In the genomic region with DNA sequence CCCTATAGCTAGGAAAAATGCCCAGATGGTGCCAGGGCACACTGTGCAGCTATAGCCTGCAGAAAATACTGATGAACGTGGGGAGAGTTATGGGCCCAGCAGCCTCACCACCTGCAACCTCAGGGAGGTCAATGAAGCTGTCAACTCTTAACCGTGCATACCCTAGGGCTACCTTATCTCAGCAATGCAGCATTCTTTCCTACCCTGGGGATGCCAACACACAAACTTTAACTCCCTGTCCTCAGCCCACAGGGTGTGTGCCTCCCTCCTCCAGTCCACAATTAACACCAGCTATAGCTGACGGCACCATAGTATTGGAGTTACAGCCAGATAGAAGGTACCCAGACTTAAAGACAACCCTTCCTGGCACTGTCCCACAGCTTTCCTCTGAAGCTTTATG, we compare ENCODE assay signal across 14 mouse cellular contexts. TPM values are rescaled to one million over a fixed set of nuclear protein-coding genes. Genes with fewer than 3 reads are reported as not detected.
DNase-seq lines count a peak whose midpoint lies in the region; ATAC-seq and TF ChIP-seq lines count a peak whose summit lies in the region.
"Had no signal": no experiment of that assay in that cellular context is flagged by ENCODE, and none has a peak within 500 bp of the region (broad histone marks: within the 10 kb centered on the region; RNA-seq: fewer than 3 reads in every experiment).

No protein-coding gene starts in this region.

- no peak for TF ChIP-seq CTCF in kidney, adult 2 months (conservative IDR thresholded peaks at IDR 0.05; ENCODE audit: insufficient read depth, insufficient read length, low read depth, low read length)

- no peak for TF ChIP-seq POLR2A in kidney, adult 2 months (IDR thresholded peaks at IDR 0.05; ENCODE audit: low read depth, low read length)

- H3K36me3 ChIP-seq in heart, embryonic 11.5 days (ENCODE audit: control insufficient read depth, insufficient read depth, low read length): peaks cover 4% of the 10 kb centered on the region; the same call in 1 of the 2 replicates
- H3K36me3 ChIP-seq in heart, embryonic 15.5 days: no peaks in the 10 kb centered on the region; the same call in 1 of the 2 replicates
- H3K36me3 ChIP-seq in liver, embryonic 13.5 days: peaks cover 69% of the 10 kb centered on the region
- no peaks in the 10 kb centered on the region for H3K36me3 ChIP-seq in kidney, adult 2 months (ENCODE audit: control insufficient read depth, insufficient read depth, low read length)

- no peak overlapping the region for H3K4me2 ChIP-seq in heart, embryonic 11.5 days
- no peak overlapping the region for H3K4me2 ChIP-seq in heart, embryonic 15.5 days
- peak overlapping the region; percentile 17; the same call in 1 of the 2 replicates for H3K4me2 ChIP-seq in liver, embryonic 13.5 days
- H3K4me2 ChIP-seq: limb, embryonic 15.5 days; midbrain, embryonic 13.5 days had no signal

- 34% methylated on average over 3 of the region's 3 CpGs for WGBS in heart, embryonic 11.5 days (ENCODE audit: insufficient replicate concordance)
- 42% methylated on average over 3 of the region's 3 CpGs for whole genome bisulfite sequencing in heart, embryonic 15.5 days
- WGBS in liver, embryonic 13.5 days (ENCODE audit: insufficient replicate concordance): 23% methylated on average over 3 of the region's 3 CpGs
- WGBS in kidney, adult 2 months: 79% methylated on average over 3 of the region's 3 CpGs

- H3K4me3 ChIP-seq in heart, embryonic 11.5 days (ENCODE audit: low read depth, low read length): no peak overlapping the region
- no peak overlapping the region for H3K4me3 ChIP-seq in heart, embryonic 15.5 days
- H3K4me3 ChIP-seq in liver, embryonic 13.5 days (replicated peaks): no peak overlapping the region
- H3K4me3 ChIP-seq in kidney, adult 2 months (ENCODE audit: insufficient read depth, low read depth, low read length): no peak overlapping the region
- H3K4me3 ChIP-seq: gastrocnemius, adult 2 months; limb, embryonic 15.5 days; midbrain, embryonic 13.5 days had no signal

- H3K4me1 ChIP-seq in heart, embryonic 11.5 days (ENCODE audit: control insufficient read depth, insufficient read depth, low read length): peaks cover 13% of the 10 kb centered on the region
- H3K4me1 ChIP-seq in heart, embryonic 15.5 days (replicated peaks): peaks cover 24% of the 10 kb centered on the region
- peaks cover 35% of the 10 kb centered on the region for H3K4me1 ChIP-seq in liver, embryonic 13.5 days (replicated peaks)
- no peaks in the 10 kb centered on the region for H3K4me1 ChIP-seq in kidney, adult 2 months (ENCODE audit: control insufficient read depth, insufficient read depth, low read length)
- H3K4me1 ChIP-seq: limb, embryonic 15.5 days; midbrain, embryonic 13.5 days had no signal

- peak overlapping the region; percentile 40; the same call in 1 of the 2 replicates for H3K9ac ChIP-seq in heart, embryonic 11.5 days (ENCODE audit: low read depth, low read length)
- H3K9ac ChIP-seq in heart, embryonic 15.5 days: no peak overlapping the region
- peak overlapping the region; percentile 49 for H3K9ac ChIP-seq in liver, embryonic 13.5 days
- H3K9ac ChIP-seq: limb, embryonic 15.5 days; midbrain, embryonic 13.5 days had no signal

- H3K27me3 ChIP-seq in heart, embryonic 11.5 days (ENCODE audit: control insufficient read depth, insufficient read depth, low read length): no peaks in the 10 kb centered on the region
- H3K27me3 ChIP-seq in heart, embryonic 15.5 days: no peaks in the 10 kb centered on the region
- H3K27me3 ChIP-seq in liver, embryonic 13.5 days: no peaks in the 10 kb centered on the region
- no peaks in the 10 kb centered on the region for H3K27me3 ChIP-seq in kidney, adult 2 months (replicated peaks; ENCODE audit: control insufficient read depth, insufficient read depth, low read length)
- H3K27me3 ChIP-seq: limb, embryonic 15.5 days; midbrain, embryonic 13.5 days had no signal

- no peaks in the 10 kb centered on the region for H3K9me3 ChIP-seq in heart, embryonic 11.5 days (replicated peaks; ENCODE audit: control insufficient read depth, low read length)
- H3K9me3 ChIP-seq in heart, embryonic 15.5 days (replicated peaks): no peaks in the 10 kb centered on the region
- no peaks in the 10 kb centered on the region for H3K9me3 ChIP-seq in liver, embryonic 13.5 days (replicated peaks)
- H3K9me3 ChIP-seq: limb, embryonic 15.5 days; midbrain, embryonic 13.5 days had no signal

- no peak for DNase-seq in heart, adult 11 months
- DNase-seq in liver, embryonic 13.5 days: peak; percentile 37
- no peak for DNase-seq in kidney, adult 2 months
- DNase-seq in right cerebral cortex, postnatal 4 days: no peak
- no peak for DNase-seq in ovary, postnatal 36 days (ENCODE audit: low spot score)
- DNase-seq: cerebellum, adult 11 months; gastrocnemius, adult 2 months; thymus, adult 18-20 months had no signal

- H3K27ac ChIP-seq in heart, embryonic 11.5 days (ENCODE audit: low read depth, low read length): no peak overlapping the region
- peak overlapping the region; percentile 72 for H3K27ac ChIP-seq in heart, embryonic 15.5 days
- H3K27ac ChIP-seq in liver, embryonic 13.5 days: peak overlapping the region; percentile 69
- H3K27ac ChIP-seq in kidney, adult 2 months (ENCODE audit: insufficient read depth, low read depth, low read length): no peak overlapping the region
- H3K27ac ChIP-seq: limb, embryonic 15.5 days; midbrain, embryonic 13.5 days had no signal

- no peak for ATAC-seq in heart, embryonic 11.5 days (replicated peaks; ENCODE audit: insufficient number of reproducible peaks, low FRiP score, low TSS enrichment)
- ATAC-seq in common myeloid progenitor, adult 5-6 weeks (replicated peaks; ENCODE audit: low read depth, poor library complexity, severe bottlenecking): peak; percentile 65; the same call in 1 of the 2 replicates
- ATAC-seq in heart, embryonic 15.5 days (replicated peaks; ENCODE audit: insufficient number of reproducible peaks, insufficient read depth, low FRiP score, low read depth): peak; percentile 68
- ATAC-seq in liver, embryonic 13.5 days (ENCODE audit: low read depth): peak; percentile 85
- ATAC-seq: forebrain, embryonic 16.5 days; midbrain, embryonic 13.5 days had no signal

RNA-seq across cellular contexts. Expression of a gene that starts 20.7 kb away (rescaled TPM):
- 35.0 and 46.7 TPM in 2 replicates for polyA plus RNA-seq in heart, embryonic 11.5 days (2014; fragmentation: Nextera tagmentation; extraction: Ambion mirVana)
- total RNA-seq in common myeloid progenitor, adult 5-6 weeks (2017): 25.4 and 27.5 TPM in 2 replicates
- polyA plus RNA-seq in heart, embryonic 15.5 days (2015; fragmentation: Nextera tagmentation; extraction: Ambion mirVana): 27.2 and 38.7 TPM in 2 replicates
- polyA plus RNA-seq in liver, embryonic 13.5 days (2015; fragmentation: Nextera tagmentation; extraction: Ambion mirVana): 28.0 and 31.3 TPM in 2 replicates
- 34.4 and 35.6 TPM in 2 replicates for polyA plus RNA-seq in kidney, adult 2 months (2012; rRNA removed)

RNA-seq across cellular contexts. Expression of a gene that starts 43.0 kb away (rescaled TPM):
- 53.0 and 66.8 TPM in 2 replicates for polyA plus RNA-seq in heart, embryonic 11.5 days (2014; fragmentation: Nextera tagmentation; extraction: Ambion mirVana)
- 26.6 and 27.8 TPM in 2 replicates for total RNA-seq in common myeloid progenitor, adult 5-6 weeks (2017)
- 43.6 and 59.0 TPM in 2 replicates for polyA plus RNA-seq in heart, embryonic 15.5 days (2015; fragmentation: Nextera tagmentation; extraction: Ambion mirVana)
- 65.4 and 73.2 TPM in 2 replicates for polyA plus RNA-seq in liver, embryonic 13.5 days (2015; fragmentation: Nextera tagmentation; extraction: Ambion mirVana)
- 94.8 and 95.4 TPM in 2 replicates for polyA plus RNA-seq in kidney, adult 2 months (2012; rRNA removed)

RNA-seq across cellular contexts. Expression of a gene that starts 43.9 kb away (rescaled TPM):
- polyA plus RNA-seq in heart, embryonic 11.5 days (2014; fragmentation: Nextera tagmentation; extraction: Ambion mirVana): 58.9 and 69.1 TPM in 2 replicates
- total RNA-seq in common myeloid progenitor, adult 5-6 weeks (2017): 50.3 and 53.3 TPM in 2 replicates
- polyA plus RNA-seq in heart, embryonic 15.5 days (2015; fragmentation: Nextera tagmentation; extraction: Ambion mirVana): 48.9 and 62.8 TPM in 2 replicates
- polyA plus RNA-seq in liver, embryonic 13.5 days (2015; fragmentation: Nextera tagmentation; extraction: Ambion mirVana): 49.3 and 49.7 TPM in 2 replicates
- polyA plus RNA-seq in kidney, adult 2 months (2012; rRNA removed): 143 and 162 TPM in 2 replicates

RNA-seq across cellular contexts. Expression of a gene that starts 44.0 kb away (rescaled TPM):
- polyA plus RNA-seq in heart, embryonic 11.5 days (2014; fragmentation: Nextera tagmentation; extraction: Ambion mirVana): 71.5 and 72.9 TPM in 2 replicates
- total RNA-seq in common myeloid progenitor, adult 5-6 weeks (2017): 44.5 and 47.0 TPM in 2 replicates
- 59.5 and 63.5 TPM in 2 replicates for polyA plus RNA-seq in heart, embryonic 15.5 days (2015; fragmentation: Nextera tagmentation; extraction: Ambion mirVana)
- polyA plus RNA-seq in liver, embryonic 13.5 days (2015; fragmentation: Nextera tagmentation; extraction: Ambion mirVana): 63.9 and 72.4 TPM in 2 replicates
- polyA plus RNA-seq in kidney, adult 2 months (2012; rRNA removed): 67.3 and 70.9 TPM in 2 replicates

RNA-seq across cellular contexts. Expression of a gene that starts 51.7 kb away (rescaled TPM):
- 61.3 and 101 TPM in 2 replicates for polyA plus RNA-seq in heart, embryonic 11.5 days (2014; fragmentation: Nextera tagmentation; extraction: Ambion mirVana)
- total RNA-seq in common myeloid progenitor, adult 5-6 weeks (2017): 31.4 and 32.9 TPM in 2 replicates
- 28.7 and 35.2 TPM in 2 replicates for polyA plus RNA-seq in heart, embryonic 15.5 days (2015; fragmentation: Nextera tagmentation; extraction: Ambion mirVana)
- polyA plus RNA-seq in liver, embryonic 13.5 days (2015; fragmentation: Nextera tagmentation; extraction: Ambion mirVana): 4.1 and 5.0 TPM in 2 replicates
- 274 and 343 TPM in 2 replicates for polyA plus RNA-seq in kidney, adult 2 months (2012; rRNA removed)

Comparison
In these comparisons a context has a peak if more than half of its experiments do, and no peak if none do; other contexts are left out.
1. H3K27ac ChIP-seq: peak in heart, embryonic 15.5 days (single experiment) and liver, embryonic 13.5 days (single experiment); none in heart, embryonic 11.5 days (single experiment) and kidney, adult 2 months (single experiment).